Mouse (Mus musculus) lung, postnatal 10 days (tissue): ENCODE results near the gene Usp24.
A peak's percentile ranks its signal among the peaks of the same experiment; 100 is the strongest.

Source experiments
- DNase-seq: peaks from one replicate; pipeline ENCODE4 v3.0.0; 2021

Usp24 gene

GRCm38 (mm10) chr4:106315921-106316350, at the start of gene Usp24:
Usp24 (plus strand) TSS chr4:106316213.
- peak; percentile 73 for DNase-seq

- peak; percentile 11 for DNase-seq
Observed at GRCm38 (mm10) chr4:106276937-106277336, 39.1 kb upstream of the Usp24 start.

- DNase-seq: no peak
Observed at GRCm38 (mm10) chr4:106279177-106279576, 36.8 kb upstream of the Usp24 start.

GRCm38 (mm10) chr4:106281128-106281491, 34.9 kb upstream of the Usp24 start:
- DNase-seq: no peak

- DNase-seq: peak; percentile 49
Observed at GRCm38 (mm10) chr4:106281492-106282122, 34.4 kb upstream of the Usp24 start.

GRCm38 (mm10) chr4:106282123-106282510, 33.9 kb upstream of the Usp24 start:
- DNase-seq: no peak

GRCm38 (mm10) chr4:106286958-106287743, 28.9 kb upstream of the Usp24 start:
- no peak for DNase-seq

- DNase-seq: no peak
Observed at GRCm38 (mm10) chr4:106290201-106290600, 25.8 kb upstream of the Usp24 start.

GRCm38 (mm10) chr4:106292823-106293222, 23.2 kb upstream of the Usp24 start:
- peak; percentile 51 for DNase-seq

GRCm38 (mm10) chr4:106293378-106294090, 22.5 kb upstream of the Usp24 start:
- DNase-seq: no peak

- no peak for DNase-seq
Observed at GRCm38 (mm10) chr4:106295696-106296095, 20.3 kb upstream of the Usp24 start.

GRCm38 (mm10) chr4:106296412-106297086, 19.5 kb upstream of the Usp24 start:
- DNase-seq: no peak

GRCm38 (mm10) chr4:106301346-106301745, 14.7 kb upstream of the Usp24 start:
- no peak for DNase-seq

- DNase-seq: no peak
Observed at GRCm38 (mm10) chr4:106308090-106308489, 7.9 kb upstream of the Usp24 start.

- no peak for DNase-seq
Observed at GRCm38 (mm10) chr4:106312651-106313050, 3.4 kb upstream of the Usp24 start.

- DNase-seq: no peak
Observed at GRCm38 (mm10) chr4:106313070-106313469, 2.9 kb upstream of the Usp24 start.

- DNase-seq: no peak
Observed at GRCm38 (mm10) chr4:106313874-106314273, 2.1 kb upstream of the Usp24 start.

- no peak for DNase-seq
Observed at GRCm38 (mm10) chr4:106314291-106314690, 1.7 kb upstream of the Usp24 start.

- peak; percentile 45 for DNase-seq
Observed at GRCm38 (mm10) chr4:106316351-106317178, 552 bp downstream of the Usp24 start.

GRCm38 (mm10) chr4:106317179-106318055, 1.4 kb downstream of the Usp24 start:
- DNase-seq: no peak

- DNase-seq: no peak
Observed at GRCm38 (mm10) chr4:106318208-106318607, 2.2 kb downstream of the Usp24 start.
